Mouse (Mus musculus) heart, embryonic 13.5 days (tissue): ENCODE measurements at regions not wholly inside any gene's neighbourhood (a gene's known extent, or its start where the extent isn't known, plus 50 kb on each side); places are given as distances from the start of the nearest gene placed in this dataset.

Experiments
- ATAC-seq: fragments of 200-750 bp; cut with Nextera tagmentation; 2 replicates; pipeline ENCODE4 v1.8.0; 2017; ENCODE audit warnings: moderate TSS enrichment; ENCODE audit not compliant: insufficient number of reproducible peaks, low FRiP score, low TSS enrichment; ENCODE audit errors: extremely low read depth
- H3K27ac ChIP-seq: fragments of 300-500 bp; sonication (generic); replicated peaks from 2 replicates; pipeline ENCODE4 v1.5.1; 2015; ENCODE audit warnings: moderate library complexity, mild to moderate bottlenecking, inconsistent platforms
- H3K27me3 ChIP-seq: fragments of 300-500 bp; sonication (generic); replicated peaks from 2 replicates; pipeline ENCODE4 v1.6.1; 2015; ENCODE audit warnings: mild to moderate bottlenecking, inconsistent platforms
- H3K36me3 ChIP-seq: fragments of 300-500 bp; sonication (generic); 2 replicates; pipeline ENCODE4 v1.6.1; 2015; ENCODE audit warnings: mild to moderate bottlenecking, inconsistent platforms
- H3K4me1 ChIP-seq: fragments of 300-500 bp; sonication (generic); 2 replicates; pipeline ENCODE4 v1.6.1; 2015; ENCODE audit warnings: inconsistent platforms
- H3K4me2 ChIP-seq: fragments of 300-500 bp; sonication (generic); 2 replicates; pipeline ENCODE4 v1.6.1; 2015; ENCODE audit warnings: inconsistent platforms, mild to moderate bottlenecking, moderate library complexity
- H3K4me3 ChIP-seq: fragments of 300-500 bp; sonication (generic); 2 replicates; pipeline ENCODE4 v1.5.1; 2015; ENCODE audit warnings: moderate library complexity, mild to moderate bottlenecking, inconsistent platforms
- H3K9ac ChIP-seq: fragments of 300-500 bp; sonication (generic); 2 replicates; pipeline ENCODE4 v1.6.1; 2015; ENCODE audit warnings: inconsistent platforms, mild to moderate bottlenecking, moderate library complexity
- H3K9me3 ChIP-seq: fragments of 300-500 bp; sonication (generic); 2 replicates; pipeline ENCODE4 v1.6.1; 2016; ENCODE audit warnings: inconsistent platforms
- WGBS: fragments of 180-500 bp; shearing (Covaris S2); methylation state at CpG from one replicate; pipeline ENCODE4 v1.1.7; 2015; ENCODE audit warnings: mixed read lengths; 5-methylcytosine and 5-hydroxymethylcytosine counted together

- Histone ChIP-seq H3K4me2 (no peak overlapping the region), H3K27ac (peak overlapping the region; percentile 65), H3K27me3 (no peaks in the 10 kb centered on the region), H3K9me3 (no peaks in the 10 kb centered on the region), H3K9ac (no peak overlapping the region), H3K36me3 (no peaks in the 10 kb centered on the region), H3K4me3 (no peak overlapping the region), H3K4me1 (peaks cover 18% of the 10 kb centered on the region)
- no peak; the same call in 1 of the 2 replicates for ATAC-seq
- 9% methylated on average over 2 of the region's 2 CpGs for WGBS
Observed at GRCm38 (mm10) chr14:23237376-23237775, 776.9 kb downstream of the Kcnma1 start.

GRCm38 (mm10) chr14:23198676-23199075 lies 815.6 kb downstream of the Kcnma1 start:
- 79% methylated on average over 3 of the region's 3 CpGs for WGBS
- no peaks in the 10 kb centered on the region for H3K4me1 ChIP-seq
- peaks cover 2% of the 10 kb centered on the region; the same call in 1 of the 2 replicates for H3K9me3 ChIP-seq
- no peaks in the 10 kb centered on the region for H3K27me3 ChIP-seq
- no peaks in the 10 kb centered on the region for H3K36me3 ChIP-seq
- no peak overlapping the region for H3K4me3 ChIP-seq
- no peak overlapping the region for H3K4me2 ChIP-seq
- no peak overlapping the region for H3K9ac ChIP-seq
- ATAC-seq, result no peak
- no peak overlapping the region for H3K27ac ChIP-seq

- no peak overlapping the region for H3K9ac ChIP-seq
- WGBS, result 73% methylated on average over 7 of the region's 7 CpGs
- H3K36me3 ChIP-seq, result no peaks in the 10 kb centered on the region
- H3K4me3 ChIP-seq, result no peak overlapping the region
- H3K9me3 ChIP-seq, result no peaks in the 10 kb centered on the region
- no peaks in the 10 kb centered on the region for H3K27me3 ChIP-seq
- no peaks in the 10 kb centered on the region for H3K4me1 ChIP-seq
- H3K27ac ChIP-seq, result no peak overlapping the region
- ATAC-seq, result no peak
- no peak overlapping the region for H3K4me2 ChIP-seq
Observed at GRCm38 (mm10) chr14:23194569-23195529, 819.4 kb downstream of the Kcnma1 start.

- H3K9ac ChIP-seq, result no peak overlapping the region
- no peak overlapping the region for H3K4me2 ChIP-seq
- ATAC-seq, result no peak
- H3K36me3 ChIP-seq, result no peaks in the 10 kb centered on the region
- no peaks in the 10 kb centered on the region for H3K4me1 ChIP-seq
- H3K27me3 ChIP-seq, result no peaks in the 10 kb centered on the region
- H3K9me3 ChIP-seq, result no peaks in the 10 kb centered on the region
- 47% methylated on average over 3 of the region's 3 CpGs for WGBS
- no peak overlapping the region for H3K4me3 ChIP-seq
- H3K27ac ChIP-seq, result no peak overlapping the region
Observed at GRCm38 (mm10) chr14:23192566-23192965, 821.7 kb downstream of the Kcnma1 start.

- no peaks in the 10 kb centered on the region for H3K27me3 ChIP-seq
- WGBS, result 60% methylated on average over 6 of the region's 6 CpGs
- H3K27ac ChIP-seq, result no peak overlapping the region
- H3K9me3 ChIP-seq, result no peaks in the 10 kb centered on the region
- H3K9ac ChIP-seq, result no peak overlapping the region
- no peak overlapping the region for H3K4me3 ChIP-seq
- H3K36me3 ChIP-seq, result no peaks in the 10 kb centered on the region
- no peaks in the 10 kb centered on the region for H3K4me1 ChIP-seq
- no peak overlapping the region for H3K4me2 ChIP-seq
- ATAC-seq, result no peak
Observed at GRCm38 (mm10) chr14:23185359-23185758, 828.9 kb downstream of the Kcnma1 start.

GRCm38 (mm10) chr14:23169346-23169745 lies 844.9 kb downstream of the Kcnma1 start:
- Histone ChIP-seq H3K4me2 (no peak overlapping the region), H3K27me3 (no peaks in the 10 kb centered on the region), H3K27ac (no peak overlapping the region), H3K36me3 (no peaks in the 10 kb centered on the region), H3K4me1 (no peaks in the 10 kb centered on the region), H3K9ac (no peak overlapping the region), H3K4me3 (no peak overlapping the region), H3K9me3 (no peaks in the 10 kb centered on the region)
- 70% methylated on average over 14 of the region's 14 CpGs for WGBS
- ATAC-seq, result no peak

- H3K36me3 ChIP-seq, result no peaks in the 10 kb centered on the region
- H3K27ac ChIP-seq, result no peak overlapping the region
- ATAC-seq, result no peak
- no peak overlapping the region for H3K4me2 ChIP-seq
- H3K27me3 ChIP-seq, result no peaks in the 10 kb centered on the region
- 38% methylated on average over 1 of the region's 1 CpGs for WGBS
- H3K9me3 ChIP-seq, result no peaks in the 10 kb centered on the region
- no peak overlapping the region for H3K4me3 ChIP-seq
- no peak overlapping the region for H3K9ac ChIP-seq
- H3K4me1 ChIP-seq, result no peaks in the 10 kb centered on the region
Observed at GRCm38 (mm10) chr14:23160567-23160966, 853.7 kb downstream of the Kcnma1 start.

DNA sequence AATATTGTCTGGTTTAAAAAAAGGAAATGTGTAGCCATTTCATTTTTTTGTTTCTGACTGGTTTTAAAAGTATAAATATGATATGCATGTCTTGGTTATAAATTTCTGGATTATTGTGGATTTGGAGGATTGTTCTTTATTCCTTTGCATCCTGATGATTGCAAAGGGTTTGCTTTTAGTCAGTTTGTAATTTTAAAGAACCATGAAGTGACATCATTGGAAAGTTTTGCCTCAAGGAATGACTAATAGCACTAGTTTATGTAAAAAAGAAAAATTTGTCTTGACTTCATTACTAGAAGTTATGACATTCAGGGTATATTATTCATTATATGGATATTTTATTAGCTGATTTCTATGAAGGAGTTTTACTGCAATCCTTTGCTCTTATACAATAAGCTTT lies 863.9 kb downstream of the Kcnma1 start:
- H3K9ac ChIP-seq, result no peak overlapping the region
- ATAC-seq, result no peak
- H3K4me3 ChIP-seq, result no peak overlapping the region
- no peaks in the 10 kb centered on the region for H3K36me3 ChIP-seq
- H3K27me3 ChIP-seq, result no peaks in the 10 kb centered on the region
- H3K4me1 ChIP-seq, result no peaks in the 10 kb centered on the region
- no peak overlapping the region for H3K27ac ChIP-seq
- no peaks in the 10 kb centered on the region for H3K9me3 ChIP-seq
- no peak overlapping the region for H3K4me2 ChIP-seq

GRCm38 (mm10) chr14:23146981-23147380 lies 867.3 kb downstream of the Kcnma1 start:
- H3K9ac ChIP-seq, result no peak overlapping the region
- no peak overlapping the region for H3K4me2 ChIP-seq
- WGBS, result 79% methylated on average over 1 of the region's 1 CpGs
- no peaks in the 10 kb centered on the region for H3K36me3 ChIP-seq
- no peak overlapping the region for H3K4me3 ChIP-seq
- H3K27ac ChIP-seq, result no peak overlapping the region
- ATAC-seq, result no peak
- H3K4me1 ChIP-seq, result no peaks in the 10 kb centered on the region
- H3K9me3 ChIP-seq, result no peaks in the 10 kb centered on the region
- no peaks in the 10 kb centered on the region for H3K27me3 ChIP-seq

GRCm38 (mm10) chr14:23140385-23140784 lies 873.9 kb downstream of the Kcnma1 start:
- WGBS, result 88% methylated on average over 1 of the region's 1 CpGs

GRCm38 (mm10) chr14:23134723-23135122 lies 879.6 kb downstream of the Kcnma1 start:
- Histone ChIP-seq H3K4me2 (no peak overlapping the region), H3K27me3 (no peaks in the 10 kb centered on the region), H3K36me3 (no peaks in the 10 kb centered on the region), H3K27ac (no peak overlapping the region), H3K4me3 (no peak overlapping the region), H3K9me3 (no peaks in the 10 kb centered on the region), H3K9ac (no peak overlapping the region), H3K4me1 (no peaks in the 10 kb centered on the region)
- WGBS, result 83% methylated on average over 2 of the region's 2 CpGs
- no peak for ATAC-seq

More at GRCm38 (mm10) chr14:23140385-23140784, 873.9 kb downstream of the Kcnma1 start:
- no peak for ATAC-seq
- no peaks in the 10 kb centered on the region for H3K9me3 ChIP-seq
- H3K36me3 ChIP-seq, result no peaks in the 10 kb centered on the region
- H3K4me3 ChIP-seq, result no peak overlapping the region
- no peaks in the 10 kb centered on the region for H3K27me3 ChIP-seq
- H3K4me1 ChIP-seq, result no peaks in the 10 kb centered on the region
- H3K27ac ChIP-seq, result no peak overlapping the region
- H3K4me2 ChIP-seq, result no peak overlapping the region
- H3K9ac ChIP-seq, result no peak overlapping the region
